Mouse (Mus musculus): ENCODE results near the gene Trmt112.

Trmt112 gene

GRCm38 (mm10) chr19:6926559-6927255 is 17.2 kb downstream of the Trmt112 start:
- DNase-seq (ENCODE audit: low spot score): no peak

- DNase-seq (ENCODE audit: low spot score): no peak
Measured at GRCm38 (mm10) chr19:6928080-6928479, 18.6 kb downstream of the Trmt112 start.

- no peak for DNase-seq (ENCODE audit: low spot score)
Measured at GRCm38 (mm10) chr19:6931002-6931401, 21.5 kb downstream of the Trmt112 start.

- DNase-seq (ENCODE audit: low spot score): no peak
Measured at GRCm38 (mm10) chr19:6932018-6932417, 22.5 kb downstream of the Trmt112 start.

GRCm38 (mm10) chr19:6933102-6933435 is 23.6 kb downstream of the Trmt112 start:
- no peak for DNase-seq (ENCODE audit: low spot score)

GRCm38 (mm10) chr19:6933436-6934194 is 24.1 kb downstream of the Trmt112 start:
- no peak for DNase-seq (ENCODE audit: low spot score)

- no peak for DNase-seq (ENCODE audit: low spot score)
Measured at GRCm38 (mm10) chr19:6934195-6934977, 24.9 kb downstream of the Trmt112 start, which contains the start of gene Kcnk4. Gene Kcnk4 (minus strand): TSS chr19:6934515.

GRCm38 (mm10) chr19:6936299-6936698 is 26.8 kb downstream of the Trmt112 start:
- no peak for DNase-seq (ENCODE audit: low spot score)

GRCm38 (mm10) chr19:6937541-6938465 is 28.3 kb downstream of the Trmt112 start:
- DNase-seq (ENCODE audit: low spot score): no peak

GRCm38 (mm10) chr19:6939106-6940002 is 29.9 kb downstream of the Trmt112 start:
- DNase-seq (ENCODE audit: low spot score): no peak

GRCm38 (mm10) chr19:6940396-6941351 is 31.2 kb downstream of the Trmt112 start:
- DNase-seq (ENCODE audit: low spot score): no peak

- DNase-seq (ENCODE audit: low spot score): peak; percentile 98
Measured at GRCm38 (mm10) chr19:6941372-6942248, 32.1 kb downstream of the Trmt112 start, which contains the start of gene Bad. Gene Bad (plus strand): TSS chr19:6941861.

- DNase-seq (ENCODE audit: low spot score): peak; percentile 78
Measured at GRCm38 (mm10) chr19:6942249-6942691, 32.8 kb downstream of the Trmt112 start, which contains the start of gene Gpr137. Gene Gpr137 (minus strand): TSS chr19:6942480.

GRCm38 (mm10) chr19:6942764-6943163 is 33.3 kb downstream of the Trmt112 start:
- DNase-seq (ENCODE audit: low spot score): no peak

GRCm38 (mm10) chr19:6943709-6944108 is 34.2 kb downstream of the Trmt112 start:
- no peak for DNase-seq (ENCODE audit: low spot score)

GRCm38 (mm10) chr19:6947742-6948141 is 38.2 kb downstream of the Trmt112 start:
- no peak for DNase-seq (ENCODE audit: low spot score)

- DNase-seq (ENCODE audit: low spot score): no peak
Measured at GRCm38 (mm10) chr19:6948186-6948585, 38.7 kb downstream of the Trmt112 start.

- no peak for DNase-seq (ENCODE audit: low spot score)
Measured at GRCm38 (mm10) chr19:6949532-6949931, 40.0 kb downstream of the Trmt112 start.
